Mouse (Mus musculus): ENCODE results near the gene Med25. TPM values are rescaled to one million over a fixed set of nuclear protein-coding genes. Genes with fewer than 3 reads are reported as not detected.

The Med25 gene
- polyA plus RNA-seq, 1 experiment from 2014 or later, result 153 TPM

GRCm38 (mm10) chr7:44839171-44839490 lies 53.4 kb downstream of the Med25 start:
- Histone ChIP-seq H3K36me3 (ENCODE audit: control insufficient read depth, insufficient read depth, low read length) (peaks cover 27% of the 10 kb centered on the region), H3K27ac (ENCODE audit: low read length) (no peak overlapping the region), H3K9me3 (replicated peaks; ENCODE audit: control insufficient read depth, low read length, poor library complexity, severe bottlenecking) (no peaks in the 10 kb centered on the region), H3K4me3 (ENCODE audit: low read depth, low read length) (peak overlapping the region; percentile 25), H3K4me2 (ENCODE audit: low read length) (peak overlapping the region; percentile 64), H3K4me1 (ENCODE audit: control insufficient read depth, insufficient read depth, low read length) (peaks cover 12% of the 10 kb centered on the region), H3K27me3 (ENCODE audit: control insufficient read depth, insufficient read depth, low read depth, low read length) (peaks cover 8% of the 10 kb centered on the region), H3K9ac (ENCODE audit: low read depth, low read length) (peak overlapping the region; percentile 58)
- WGBS, result 29% methylated on average over 11 of the region's 11 CpGs
- no peak; the same call in 1 of the 2 replicates for ATAC-seq

GRCm38 (mm10) chr7:44838073-44838472 lies 54.4 kb downstream of the Med25 start:
- whole genome bisulfite sequencing, result 81% methylated on average over 6 of the region's 6 CpGs
- ATAC-seq, result no peak
- H3K4me1 ChIP-seq (ENCODE audit: control insufficient read depth, insufficient read depth, low read length), result peaks cover 12% of the 10 kb centered on the region
- H3K4me3 ChIP-seq (ENCODE audit: low read depth, low read length), result no peak overlapping the region
- peaks cover 18% of the 10 kb centered on the region for H3K36me3 ChIP-seq (ENCODE audit: control insufficient read depth, insufficient read depth, low read length)
- no peak overlapping the region for H3K27ac ChIP-seq (ENCODE audit: low read length)
- H3K9me3 ChIP-seq (replicated peaks; ENCODE audit: control insufficient read depth, low read length, poor library complexity, severe bottlenecking), result no peaks in the 10 kb centered on the region
- peaks cover 8% of the 10 kb centered on the region for H3K27me3 ChIP-seq (ENCODE audit: control insufficient read depth, insufficient read depth, low read depth, low read length)
- no peak overlapping the region for H3K4me2 ChIP-seq (ENCODE audit: low read length)
- no peak overlapping the region for H3K9ac ChIP-seq (ENCODE audit: low read depth, low read length)

DNA sequence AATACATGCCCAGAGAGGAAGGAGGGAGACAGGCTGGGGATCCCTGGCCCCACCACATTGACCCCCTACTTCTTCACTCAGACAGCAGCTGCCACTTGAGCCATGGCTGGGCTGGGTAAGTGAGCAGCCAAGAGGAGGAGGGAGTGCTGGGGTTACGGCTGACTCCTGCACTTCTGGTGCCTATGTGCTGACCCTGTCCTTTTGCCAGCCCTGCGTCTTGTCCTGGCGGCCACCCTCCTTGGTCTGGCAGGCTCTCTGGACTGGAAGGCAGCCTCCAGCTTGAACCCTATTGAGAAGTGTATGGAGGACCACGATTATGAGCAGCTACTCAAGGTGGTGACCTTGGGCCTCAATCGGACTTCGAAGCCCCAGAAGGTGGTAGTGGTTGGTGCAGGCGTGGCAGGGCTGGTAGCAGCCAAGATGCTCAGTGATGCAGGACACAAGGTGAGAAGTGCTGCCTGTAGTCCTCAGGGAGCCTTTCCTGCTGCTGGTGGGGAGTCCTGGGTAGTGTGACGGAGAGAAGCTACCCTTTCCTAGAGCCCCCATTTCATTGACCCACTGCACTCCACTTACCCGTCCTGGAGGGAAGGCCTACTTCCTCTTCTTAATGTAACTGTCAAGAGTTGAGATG lies 56.0 kb downstream of the Med25 start:
- 91% methylated on average over 9 of the region's 9 CpGs for WGBS
- ATAC-seq, result no peak
- Histone ChIP-seq H3K9me3 (replicated peaks; ENCODE audit: control insufficient read depth, low read length, poor library complexity, severe bottlenecking) (no peaks in the 10 kb centered on the region), H3K4me2 (ENCODE audit: low read length) (no peak overlapping the region), H3K27me3 (ENCODE audit: control insufficient read depth, insufficient read depth, low read depth, low read length) (peaks cover 8% of the 10 kb centered on the region), H3K27ac (ENCODE audit: low read length) (no peak overlapping the region), H3K9ac (ENCODE audit: low read depth, low read length) (no peak overlapping the region), H3K36me3 (ENCODE audit: control insufficient read depth, insufficient read depth, low read length) (peaks cover 13% of the 10 kb centered on the region; the same call in 1 of the 2 replicates), H3K4me1 (ENCODE audit: control insufficient read depth, insufficient read depth, low read length) (peaks cover 12% of the 10 kb centered on the region), H3K4me3 (ENCODE audit: low read depth, low read length) (no peak overlapping the region)

DNA sequence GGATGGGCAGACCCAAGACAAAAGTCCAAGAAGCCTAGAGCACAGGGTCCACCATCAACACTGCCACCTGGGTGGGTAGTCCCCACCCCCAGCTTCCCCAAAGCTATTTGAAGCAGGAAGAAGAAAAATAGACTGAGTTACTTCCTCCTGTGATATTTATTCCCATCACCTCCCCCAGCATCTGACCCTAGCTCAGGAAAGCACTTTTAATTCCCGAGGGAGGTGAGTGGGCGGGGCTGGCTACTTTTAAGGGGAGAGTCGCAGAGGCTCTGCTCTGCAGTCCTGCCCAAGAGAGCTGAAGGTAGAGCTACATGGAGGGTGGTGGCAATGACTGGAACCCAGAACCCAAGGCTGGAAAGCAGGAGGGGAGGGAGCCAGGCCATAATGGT lies 56.5 kb downstream of the Med25 start:
- H3K27me3 ChIP-seq (ENCODE audit: control insufficient read depth, insufficient read depth, low read depth, low read length), result peaks cover 8% of the 10 kb centered on the region
- peaks cover 12% of the 10 kb centered on the region for H3K36me3 ChIP-seq (ENCODE audit: control insufficient read depth, insufficient read depth, low read length)
- WGBS, result 54% methylated on average over 3 of the region's 3 CpGs
- no peak overlapping the region for H3K4me2 ChIP-seq (ENCODE audit: low read length)
- H3K9ac ChIP-seq (ENCODE audit: low read depth, low read length), result no peak overlapping the region
- H3K27ac ChIP-seq (ENCODE audit: low read length), result no peak overlapping the region
- H3K4me3 ChIP-seq (ENCODE audit: low read depth, low read length), result no peak overlapping the region
- H3K9me3 ChIP-seq (replicated peaks; ENCODE audit: control insufficient read depth, low read length, poor library complexity, severe bottlenecking), result no peaks in the 10 kb centered on the region
- ATAC-seq, result no peak
- peaks cover 12% of the 10 kb centered on the region for H3K4me1 ChIP-seq (ENCODE audit: control insufficient read depth, insufficient read depth, low read length)

DNA sequence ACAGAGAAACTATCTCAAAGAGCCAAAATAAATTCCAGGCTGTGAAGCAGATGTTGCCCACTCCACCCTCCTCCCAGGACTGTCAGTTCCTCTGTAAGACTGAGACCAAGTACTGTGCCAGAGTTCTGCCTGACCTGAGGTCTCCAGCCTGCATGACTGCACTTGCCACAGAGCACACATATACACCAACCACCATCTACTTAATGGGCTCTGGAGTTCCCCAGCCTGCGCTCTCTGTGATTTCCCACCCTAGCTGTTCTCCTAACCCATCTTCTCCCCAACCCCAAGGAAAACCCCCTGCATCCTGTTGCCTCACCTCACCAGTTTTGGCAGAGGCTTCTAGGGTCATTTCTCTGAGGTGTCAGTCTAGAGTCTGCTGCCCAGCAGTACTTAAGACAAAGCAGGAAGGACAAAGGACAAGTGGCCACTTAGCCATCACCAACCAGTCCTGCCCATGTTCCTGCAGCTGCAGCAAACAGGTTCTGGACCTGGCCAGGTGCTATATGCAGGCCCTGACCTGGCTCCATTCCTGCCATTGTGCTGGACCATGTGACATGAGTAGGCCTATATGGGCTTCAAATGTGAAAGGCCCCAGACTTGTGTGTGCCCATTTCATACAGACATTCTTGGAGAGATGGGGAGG lies 57.0 kb downstream of the Med25 start:
- Histone ChIP-seq H3K4me3 (ENCODE audit: low read depth, low read length) (no peak overlapping the region), H3K9ac (ENCODE audit: low read depth, low read length) (no peak overlapping the region), H3K27me3 (ENCODE audit: control insufficient read depth, insufficient read depth, low read depth, low read length) (peaks cover 3% of the 10 kb centered on the region), H3K4me1 (ENCODE audit: control insufficient read depth, insufficient read depth, low read length) (peaks cover 12% of the 10 kb centered on the region), H3K36me3 (ENCODE audit: control insufficient read depth, insufficient read depth, low read length) (peaks cover 12% of the 10 kb centered on the region), H3K27ac (ENCODE audit: low read length) (no peak overlapping the region), H3K9me3 (replicated peaks; ENCODE audit: control insufficient read depth, low read length, poor library complexity, severe bottlenecking) (no peaks in the 10 kb centered on the region), H3K4me2 (ENCODE audit: low read length) (no peak overlapping the region)
- ATAC-seq, result no peak
- 100% methylated on average over 1 of the region's 1 CpGs for WGBS

- Histone ChIP-seq H3K36me3 (ENCODE audit: control insufficient read depth, insufficient read depth, low read length) (peaks cover 28% of the 10 kb centered on the region), H3K27me3 (ENCODE audit: control insufficient read depth, insufficient read depth, low read depth, low read length) (no peaks in the 10 kb centered on the region), H3K9ac (ENCODE audit: low read depth, low read length) (no peak overlapping the region), H3K4me1 (ENCODE audit: control insufficient read depth, insufficient read depth, low read length) (no peaks in the 10 kb centered on the region), H3K4me2 (ENCODE audit: low read length) (no peak overlapping the region), H3K4me3 (ENCODE audit: low read depth, low read length) (no peak overlapping the region), H3K27ac (ENCODE audit: low read length) (no peak overlapping the region), H3K9me3 (replicated peaks; ENCODE audit: control insufficient read depth, low read length, poor library complexity, severe bottlenecking) (no peaks in the 10 kb centered on the region)
- WGBS, result 87% methylated on average over 4 of the region's 4 CpGs
- no peak for ATAC-seq
Observed at GRCm38 (mm10) chr7:44832763-44833162, 59.7 kb downstream of the Med25 start.

DNA sequence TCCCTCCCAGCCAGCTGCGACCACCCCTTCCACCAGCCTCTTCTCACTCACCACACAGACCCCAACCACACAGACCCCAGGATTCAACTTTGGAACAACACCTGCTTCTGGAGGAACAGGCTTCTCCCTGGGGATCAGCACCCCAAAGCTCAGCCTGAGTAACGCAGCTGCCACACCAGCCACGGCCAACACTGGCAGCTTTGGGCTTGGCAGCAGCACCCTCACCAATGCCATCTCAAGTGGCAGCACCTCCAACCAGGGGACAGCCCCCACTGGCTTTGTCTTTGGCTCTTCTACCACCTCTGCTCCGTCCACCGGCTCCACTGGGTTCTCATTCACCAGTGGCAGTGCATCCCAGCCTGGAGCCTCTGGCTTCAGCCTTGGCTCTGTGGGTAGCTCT lies 63.8 kb downstream of the Med25 start:
- WGBS, result 93% methylated on average over 5 of the region's 5 CpGs
- Histone ChIP-seq H3K36me3 (ENCODE audit: control insufficient read depth, insufficient read depth, low read length) (peaks cover 28% of the 10 kb centered on the region), H3K27ac (ENCODE audit: low read length) (no peak overlapping the region), H3K4me2 (ENCODE audit: low read length) (no peak overlapping the region), H3K4me1 (ENCODE audit: control insufficient read depth, insufficient read depth, low read length) (0 out of 2 replicates have a peak, but pooled peaks cover 2% of the 10 kb centered on the region), H3K9ac (ENCODE audit: low read depth, low read length) (no peak overlapping the region), H3K4me3 (ENCODE audit: low read depth, low read length) (no peak overlapping the region), H3K27me3 (ENCODE audit: control insufficient read depth, insufficient read depth, low read depth, low read length) (no peaks in the 10 kb centered on the region), H3K9me3 (replicated peaks; ENCODE audit: control insufficient read depth, low read length, poor library complexity, severe bottlenecking) (no peaks in the 10 kb centered on the region)
- no peak for ATAC-seq

- Histone ChIP-seq H3K27ac (ENCODE audit: low read length) (no peak overlapping the region), H3K4me3 (ENCODE audit: low read depth, low read length) (no peak overlapping the region), H3K9ac (ENCODE audit: low read depth, low read length) (no peak overlapping the region), H3K4me1 (ENCODE audit: control insufficient read depth, insufficient read depth, low read length) (0 out of 2 replicates have a peak, but pooled peaks cover 2% of the 10 kb centered on the region), H3K36me3 (ENCODE audit: control insufficient read depth, insufficient read depth, low read length) (peaks cover 24% of the 10 kb centered on the region), H3K9me3 (replicated peaks; ENCODE audit: control insufficient read depth, low read length, poor library complexity, severe bottlenecking) (no peaks in the 10 kb centered on the region), H3K4me2 (ENCODE audit: low read length) (no peak overlapping the region), H3K27me3 (ENCODE audit: control insufficient read depth, insufficient read depth, low read depth, low read length) (no peaks in the 10 kb centered on the region)
- ATAC-seq, result no peak
- 88% methylated on average over 3 of the region's 3 CpGs for WGBS
Observed at GRCm38 (mm10) chr7:44826771-44827170, 65.7 kb downstream of the Med25 start.
